Mouse (Mus musculus): ENCODE measurements at regions not wholly inside any gene's neighbourhood (a gene's known extent, or its start where the extent isn't known, plus 50 kb on each side); places are given as distances from the start of the nearest gene placed in this dataset.
A peak's percentile ranks its signal among the peaks of the same experiment; 100 is the strongest.

DNA sequence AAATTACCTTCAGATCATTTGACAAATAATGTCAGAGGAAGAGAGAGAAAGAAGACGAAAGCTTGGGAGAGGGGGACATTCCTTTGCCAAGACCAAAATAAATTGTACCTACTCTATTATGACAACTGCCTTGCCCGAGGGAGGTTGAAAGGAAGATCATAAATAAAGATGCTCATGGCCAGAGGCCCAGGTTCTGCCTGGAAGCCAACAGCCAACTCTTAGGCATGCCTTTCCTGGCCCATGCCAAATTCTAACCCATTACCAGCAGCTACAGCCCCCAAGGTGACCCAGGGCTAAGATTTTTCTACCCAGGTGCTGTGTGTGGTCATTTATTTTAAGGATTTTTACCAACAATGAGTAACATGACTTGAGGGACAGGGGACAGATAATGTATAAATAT, 54.9 kb downstream of the Cbln1 start:
- DNase-seq (ENCODE audit: inconsistent ontology term): no peak

DNA sequence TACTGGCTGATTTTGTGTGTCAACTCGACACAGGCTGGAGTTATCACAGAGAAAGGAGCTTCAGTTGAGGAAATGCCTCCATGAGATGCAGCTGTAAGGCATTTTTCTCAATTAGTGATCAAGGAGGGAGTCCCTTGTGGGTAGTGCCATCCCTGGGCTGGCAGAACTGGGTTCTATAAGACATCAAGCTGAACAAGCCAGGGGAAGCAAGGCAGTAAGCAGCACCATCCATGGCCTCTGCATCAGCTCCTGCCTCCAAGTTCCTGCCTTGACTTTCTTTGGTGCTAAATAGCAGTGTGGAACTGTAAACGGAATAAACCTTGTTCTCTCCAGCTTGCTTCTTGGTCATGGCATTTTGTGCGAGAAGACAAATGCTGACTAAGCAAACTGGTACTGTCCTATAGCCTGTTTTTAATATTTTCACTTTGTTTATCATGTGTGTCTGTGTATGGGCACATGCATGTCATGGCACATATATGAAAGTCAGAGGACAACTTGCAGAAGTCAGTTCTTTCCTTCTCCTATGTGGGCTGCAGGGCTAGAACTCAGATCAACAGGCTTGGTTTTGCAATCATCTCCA, 57.3 kb downstream of the Cbln1 start:
- no peak for DNase-seq (ENCODE audit: inconsistent ontology term)

DNA sequence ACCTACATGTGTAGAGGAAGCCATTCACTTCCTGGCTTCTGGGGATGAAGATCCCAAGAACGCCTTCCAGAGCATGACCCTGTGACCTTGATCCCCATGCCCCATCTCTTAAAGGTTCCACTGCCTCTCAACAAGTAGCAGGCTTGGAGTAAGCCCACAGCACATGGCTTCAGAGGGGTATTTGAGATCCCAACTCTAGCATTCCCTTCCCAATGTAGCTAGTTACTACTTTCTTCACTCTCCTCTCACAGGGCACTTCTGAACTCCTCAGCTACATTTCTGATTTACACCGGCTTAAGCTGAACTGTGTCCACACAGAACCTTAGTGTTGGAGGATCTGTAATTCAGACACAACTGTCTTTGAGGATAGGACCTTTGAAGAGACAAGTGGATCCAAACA, 83.4 kb downstream of the Cbln1 start:
- no peak for DNase-seq (ENCODE audit: inconsistent ontology term)

DNA sequence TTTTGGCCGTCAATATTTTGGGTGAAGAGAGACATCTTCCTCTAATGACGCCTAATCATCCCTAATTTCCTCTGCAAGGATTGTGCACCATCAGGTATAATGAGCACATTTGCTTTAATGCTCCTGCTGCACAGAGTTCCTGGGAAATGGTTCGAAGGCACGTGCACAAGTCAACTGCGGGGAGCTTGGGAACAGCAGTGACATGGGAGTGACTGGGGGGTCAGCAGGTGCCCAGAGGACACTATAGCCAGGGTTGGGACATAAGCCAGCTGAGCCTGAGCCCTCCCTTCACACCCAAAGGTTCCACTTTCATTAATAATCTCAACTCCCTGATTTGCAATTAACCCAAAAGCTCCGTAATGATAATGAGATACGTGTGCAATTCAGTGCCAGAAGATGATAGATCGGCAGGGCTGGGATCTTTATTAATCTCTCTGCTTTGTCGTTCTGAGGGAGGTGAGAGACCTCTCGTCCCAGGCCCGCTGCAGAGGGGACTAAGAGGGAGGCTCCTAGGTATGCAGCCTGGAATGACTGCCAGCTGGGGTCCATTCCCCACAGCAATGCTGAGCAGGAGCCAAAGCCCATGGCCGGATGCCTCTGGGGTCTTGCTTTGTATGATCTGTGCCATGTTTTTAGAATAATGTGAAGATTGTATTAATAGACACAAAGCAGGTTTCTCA, 88.7 kb downstream of the Cbln1 start:
- DNase-seq (ENCODE audit: inconsistent ontology term): no peak

DNA sequence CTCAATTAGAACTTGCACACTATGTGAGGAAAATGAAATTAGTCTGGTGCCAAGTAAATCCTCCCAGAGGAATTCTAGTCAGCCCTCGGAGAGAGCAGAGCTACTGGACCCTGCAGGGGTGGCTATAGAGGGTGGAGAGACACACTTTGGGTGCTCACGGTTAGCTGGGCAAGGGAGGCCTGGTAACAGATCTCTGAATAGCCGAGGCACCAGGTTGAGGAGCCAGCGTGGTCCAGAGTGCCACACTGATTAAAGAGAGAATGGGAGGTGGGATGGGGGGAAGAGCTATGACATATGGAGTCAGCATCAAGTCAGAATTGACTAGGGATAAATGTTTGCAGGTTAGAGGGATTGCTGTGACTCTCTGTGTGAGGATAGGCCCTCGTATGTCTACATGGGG, 90.1 kb downstream of the Cbln1 start:
- DNase-seq (ENCODE audit: inconsistent ontology term): no peak

DNA sequence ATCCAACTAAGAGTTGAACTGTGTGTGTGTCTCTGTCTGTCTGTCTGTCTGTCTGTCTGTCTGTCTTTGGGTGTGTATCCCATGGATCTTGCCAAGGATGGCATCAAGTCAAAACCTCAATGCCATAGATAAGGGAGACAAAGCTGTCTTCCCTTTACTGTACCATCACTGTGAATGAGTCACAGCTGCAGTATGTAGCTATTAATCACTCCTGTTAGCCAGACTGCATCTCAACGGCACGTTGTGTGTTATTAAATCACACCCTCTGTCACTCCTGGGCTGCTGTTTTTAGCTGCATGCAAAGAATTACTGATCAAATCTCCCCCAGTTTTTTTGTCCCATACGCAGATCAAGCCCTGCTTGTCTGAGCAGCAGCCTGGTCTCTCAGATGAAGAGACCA, 91.6 kb downstream of the Cbln1 start:
- DNase-seq (ENCODE audit: inconsistent ontology term): no peak

DNA sequence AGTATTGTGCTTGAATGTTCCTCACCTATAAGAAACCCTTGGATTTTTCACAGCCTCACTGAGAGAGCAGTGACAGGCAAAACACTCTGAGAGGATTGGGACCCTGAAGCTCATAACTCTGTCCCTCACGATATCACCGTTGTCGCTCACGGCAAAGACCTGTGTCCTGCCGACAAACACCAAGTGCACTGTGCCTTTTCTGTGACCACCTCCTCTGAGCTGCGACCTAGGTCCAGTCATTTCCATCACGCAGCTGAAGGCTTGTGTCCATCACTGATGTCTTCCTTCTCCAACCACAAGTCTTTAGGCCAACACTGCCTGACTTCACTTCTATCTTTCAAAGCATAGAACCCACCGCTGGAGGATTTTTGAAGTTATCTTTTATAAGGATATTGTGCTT, 93.1 kb downstream of the Cbln1 start:
- no peak for DNase-seq (ENCODE audit: inconsistent ontology term)

DNA sequence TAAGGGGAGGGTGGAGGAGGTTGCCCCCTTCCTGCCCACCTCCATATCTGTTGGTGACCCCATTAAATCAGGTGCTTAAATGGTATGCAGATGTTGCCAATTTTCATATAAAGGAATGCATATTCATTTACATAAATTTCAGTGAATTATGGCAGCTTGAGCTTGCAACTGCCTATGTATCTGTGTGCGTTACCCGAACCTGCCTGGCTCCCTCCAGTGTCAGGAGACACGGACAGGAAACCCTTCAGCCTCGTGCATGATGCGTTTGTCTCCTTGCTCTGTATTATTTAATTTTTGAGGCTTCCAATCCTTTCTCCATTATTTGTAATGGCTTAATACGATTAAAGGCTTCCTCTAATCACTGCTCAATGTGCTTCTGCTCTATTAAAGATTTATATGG, 98.4 kb downstream of the Cbln1 start:
- DNase-seq (ENCODE audit: inconsistent ontology term): no peak

DNA sequence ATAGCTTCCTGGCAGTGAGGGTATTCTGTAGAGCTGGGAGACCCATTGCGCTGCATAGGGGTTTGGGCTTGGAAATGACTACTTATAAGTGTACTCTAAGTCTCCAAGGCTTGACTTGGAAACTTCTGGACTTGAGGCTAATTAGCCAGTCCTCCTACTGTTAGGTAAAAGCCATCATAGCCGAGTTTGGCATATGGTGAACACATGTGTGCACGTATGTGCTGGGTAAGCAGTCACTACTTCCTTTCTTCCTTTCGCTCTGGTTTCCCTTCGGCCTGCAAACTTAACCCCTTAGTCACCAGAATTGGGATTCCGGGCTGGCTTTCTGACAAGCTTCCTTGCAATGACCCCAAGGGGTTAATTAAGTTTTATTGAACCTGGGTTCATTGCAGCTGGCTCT, 98.9 kb downstream of the Cbln1 start:
- DNase-seq (ENCODE audit: inconsistent ontology term): no peak

DNA sequence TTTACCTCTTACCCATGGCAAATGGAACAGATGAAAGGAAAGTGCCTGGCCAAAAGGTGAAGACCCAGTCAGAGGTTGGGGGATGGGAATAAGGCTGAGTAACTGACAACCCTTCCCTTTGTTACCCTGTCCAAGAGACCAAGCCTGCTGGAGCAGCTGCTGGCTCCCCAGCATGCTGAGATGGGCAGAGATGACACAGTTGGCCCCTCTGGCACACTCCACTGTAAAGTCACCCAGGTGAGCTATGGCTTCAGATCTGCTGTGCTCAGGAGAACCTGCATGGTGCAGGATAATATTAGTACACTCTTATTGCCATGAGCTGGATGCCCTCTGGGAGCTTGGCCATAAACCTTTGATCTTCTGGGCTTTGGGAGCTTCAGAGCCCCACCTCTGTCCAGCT, 100.3 kb downstream of the Cbln1 start:
- DNase-seq (ENCODE audit: inconsistent ontology term): no peak

DNA sequence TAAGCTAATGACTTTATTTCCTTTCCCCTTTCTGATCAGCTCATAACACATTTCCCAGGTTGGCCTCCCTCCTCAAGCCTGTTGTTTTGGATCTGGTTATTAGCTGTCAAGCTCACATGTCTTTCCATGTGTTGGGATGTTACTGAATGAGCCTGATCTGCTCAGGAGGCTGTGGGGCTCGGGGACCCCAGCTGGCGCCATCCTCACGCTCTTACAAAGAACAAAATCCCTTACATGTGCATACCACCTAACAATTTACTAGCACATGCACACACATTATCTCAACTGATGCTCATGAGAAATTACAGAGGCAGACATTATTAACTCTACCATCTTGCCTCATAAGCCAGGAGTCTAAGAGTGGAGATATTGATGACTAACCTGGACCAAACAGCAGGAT, 102.2 kb downstream of the Cbln1 start:
- DNase-seq (ENCODE audit: inconsistent ontology term): no peak

DNA sequence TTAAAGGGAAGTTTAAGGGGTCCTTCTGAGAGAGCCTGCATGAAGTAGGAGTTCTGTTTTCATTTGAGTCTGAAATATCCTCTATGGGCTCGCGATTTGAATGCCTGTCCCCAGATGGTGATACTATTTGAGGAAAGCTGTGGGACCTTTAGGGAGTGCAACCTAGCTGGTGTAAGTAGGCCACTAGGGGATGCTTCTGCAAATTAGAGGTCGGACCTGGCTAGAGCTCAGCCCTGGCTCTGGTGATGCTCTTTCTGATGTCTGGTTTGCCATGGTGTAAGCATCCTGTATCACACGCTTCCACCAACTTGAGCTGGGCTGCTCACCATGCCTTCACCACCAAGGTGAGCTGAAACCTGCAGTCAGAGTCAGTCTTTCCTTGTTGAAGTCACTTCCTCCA, 121.9 kb downstream of the Cbln1 start:
- no peak for DNase-seq (ENCODE audit: inconsistent ontology term)

DNA sequence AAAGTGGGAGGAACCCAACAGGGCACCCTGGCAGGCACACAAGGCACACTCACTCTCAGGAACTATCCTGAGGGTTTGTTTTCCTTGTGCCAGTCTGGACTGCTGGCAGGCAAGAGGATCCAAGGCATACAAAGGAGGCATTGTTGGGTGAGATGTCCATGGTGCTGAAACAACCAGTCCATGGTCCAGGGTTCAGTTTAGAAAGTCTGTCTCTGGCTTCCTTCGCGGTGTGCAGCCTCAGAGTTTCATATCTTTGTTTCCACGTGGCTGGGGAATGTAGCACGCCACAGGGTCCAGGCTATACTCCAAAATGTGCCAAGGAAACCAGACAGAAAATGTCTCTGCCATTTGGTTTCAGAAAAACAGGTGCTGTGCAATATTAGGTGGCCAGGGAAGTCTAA, 122.6 kb downstream of the Cbln1 start:
- DNase-seq (ENCODE audit: inconsistent ontology term): peak; percentile 70

DNA sequence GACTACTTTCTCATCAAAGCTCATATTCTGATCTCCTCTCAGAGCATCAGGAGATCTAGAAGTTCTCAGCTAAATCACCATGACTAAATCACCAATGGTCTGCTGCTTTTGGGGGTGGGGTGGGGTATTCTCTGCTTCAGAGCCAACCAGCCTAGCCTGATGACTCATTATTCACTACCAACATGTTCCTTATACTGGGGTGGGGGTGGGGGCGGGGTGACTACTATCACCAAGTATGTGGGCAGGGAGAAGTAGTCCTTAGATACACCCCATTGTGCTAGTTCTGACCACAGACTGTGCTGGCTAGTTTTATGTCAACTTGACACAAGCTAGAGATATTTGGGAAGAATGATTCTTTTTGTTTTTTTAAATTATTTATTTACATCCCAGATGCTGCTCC, 143.0 kb downstream of the Cbln1 start:
- peak; percentile 56 for DNase-seq (ENCODE audit: inconsistent ontology term)

DNA sequence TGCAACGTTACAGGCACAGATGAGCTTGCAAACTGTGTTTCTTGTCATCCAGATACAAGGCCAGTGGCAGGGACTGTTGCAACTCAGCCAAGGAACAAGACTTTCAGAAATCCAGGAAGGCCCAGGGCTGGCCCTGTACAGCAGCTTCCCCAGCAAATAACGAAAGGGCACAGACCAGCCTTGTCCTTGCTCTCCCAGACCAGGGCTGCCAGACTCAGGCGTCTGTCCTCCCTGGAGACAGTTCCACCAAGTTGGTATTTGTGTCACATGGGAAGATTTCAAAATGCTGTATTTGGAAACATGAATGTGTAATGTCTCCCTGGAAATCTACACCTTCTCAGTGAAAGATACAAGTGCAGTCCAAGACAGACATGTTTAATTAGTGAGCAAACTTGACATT, 157.8 kb downstream of the Cbln1 start:
- DNase-seq (ENCODE audit: inconsistent ontology term): no peak

DNA sequence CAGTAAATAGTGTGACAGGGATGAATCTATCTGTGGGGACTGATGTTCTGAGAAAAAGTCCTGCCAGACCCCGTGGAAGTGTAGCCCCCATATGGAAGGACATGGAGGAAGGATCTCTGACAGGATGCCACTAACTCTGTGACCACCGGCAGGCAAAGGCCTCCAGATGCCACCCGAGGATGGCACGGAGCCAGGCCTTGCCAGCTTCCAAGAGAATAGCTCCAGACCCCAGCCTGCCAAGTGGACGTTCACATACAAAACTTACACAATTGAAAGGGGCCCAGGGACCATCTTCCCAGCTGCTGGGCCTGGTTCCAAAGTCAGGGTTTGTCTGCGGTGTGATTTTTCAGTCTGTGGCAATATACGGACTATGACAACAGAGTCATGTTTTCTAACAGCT, 161.1 kb downstream of the Cbln1 start:
- peak; percentile 42 for DNase-seq (ENCODE audit: inconsistent ontology term)

DNA sequence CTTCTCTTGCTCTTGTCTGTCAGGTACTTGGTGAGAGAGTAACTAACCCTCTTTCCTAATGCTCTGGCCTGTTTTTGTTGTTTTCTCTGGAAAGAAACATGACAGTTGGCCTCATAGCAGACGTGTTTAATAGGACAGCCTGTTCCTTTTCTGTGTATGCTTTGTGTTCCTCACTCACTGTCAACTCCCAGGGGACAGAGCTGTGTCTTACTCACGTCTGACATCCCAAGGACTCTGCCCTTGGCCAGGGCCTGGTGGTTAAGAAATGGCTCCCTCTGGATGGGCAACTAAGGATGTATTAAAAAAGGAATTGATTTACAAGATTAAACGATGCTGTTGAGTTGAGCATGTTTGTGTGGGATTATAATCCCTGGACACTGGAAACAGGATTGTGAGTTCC, 164.1 kb downstream of the Cbln1 start:
- no peak for DNase-seq (ENCODE audit: inconsistent ontology term)

DNA sequence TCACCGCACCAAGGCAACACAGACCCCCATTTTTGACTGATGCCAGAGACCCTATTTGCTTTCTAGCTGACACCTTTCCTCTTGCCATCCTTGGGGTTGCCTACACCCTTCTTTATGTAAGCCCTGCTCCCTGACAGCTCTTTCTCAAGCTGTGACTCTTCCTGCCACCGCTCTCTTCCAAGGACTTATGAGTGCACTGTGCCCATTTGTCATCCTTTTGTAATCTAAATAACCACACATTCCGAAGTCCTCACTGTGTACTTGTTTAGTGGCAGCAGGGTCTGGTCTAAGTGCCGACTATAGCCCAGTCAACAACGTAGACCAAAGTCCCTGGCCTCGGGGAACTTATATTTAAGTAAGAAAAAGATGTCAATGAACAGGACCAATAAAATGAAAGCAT, 167.4 kb downstream of the Cbln1 start:
- DNase-seq (ENCODE audit: inconsistent ontology term): no peak

DNA sequence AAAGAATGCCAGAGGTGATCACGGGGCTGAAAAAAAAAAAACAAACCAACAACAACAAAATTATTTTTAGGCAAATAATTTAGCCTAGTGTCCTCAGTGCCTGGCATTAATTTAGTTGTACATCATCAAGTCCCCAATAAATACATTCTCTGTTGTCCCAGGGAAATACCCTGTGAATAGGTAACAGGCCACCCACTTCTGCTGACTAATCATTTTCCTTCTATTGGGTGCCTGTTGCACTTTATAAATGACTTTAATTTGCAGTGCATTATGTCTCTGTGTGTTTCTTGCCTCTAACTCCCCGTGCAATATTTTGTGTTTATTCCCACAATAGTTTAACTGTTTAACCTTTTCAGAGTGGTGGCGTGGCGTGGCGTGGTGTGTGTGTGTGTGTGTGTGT, 168.9 kb downstream of the Cbln1 start:
- no peak for DNase-seq (ENCODE audit: inconsistent ontology term)

DNA sequence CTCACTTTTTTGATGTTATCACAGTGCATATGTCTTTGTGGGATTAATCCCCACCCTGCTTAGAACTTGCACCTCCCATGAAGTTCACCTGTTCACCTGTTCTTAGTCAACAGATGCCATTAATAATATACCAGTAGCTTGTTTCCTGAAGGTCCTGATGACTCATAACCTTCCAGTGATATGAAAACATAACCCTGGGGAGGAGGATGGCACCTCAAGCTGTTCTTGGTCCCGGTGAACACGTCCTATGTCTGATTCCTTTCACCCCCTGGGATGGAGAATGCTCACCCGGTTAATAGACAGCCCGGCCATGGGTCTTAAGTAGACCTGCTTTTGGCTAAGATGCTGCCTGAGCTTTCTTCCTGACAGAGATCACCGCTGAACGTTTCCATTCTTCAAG, 174.6 kb downstream of the Cbln1 start:
- DNase-seq (ENCODE audit: inconsistent ontology term): no peak

DNA sequence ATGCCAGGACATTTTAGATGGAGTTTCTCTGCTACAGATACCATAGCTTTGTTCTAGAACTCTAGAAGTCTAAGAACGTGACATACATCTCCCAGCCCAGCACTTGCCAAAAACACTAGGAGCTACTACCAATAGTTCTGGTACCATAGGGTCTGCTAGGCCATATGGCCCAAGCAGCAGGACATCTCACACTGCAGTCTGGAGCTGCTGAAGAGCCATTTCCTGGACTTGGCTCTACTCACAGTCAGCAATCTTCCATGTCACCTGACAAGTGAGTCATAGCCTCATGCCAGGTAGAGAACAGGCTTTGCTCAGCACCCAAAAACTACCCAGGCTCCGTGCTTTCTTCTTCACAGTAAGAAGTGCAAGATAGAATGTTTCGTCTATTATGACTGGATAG, 175.1 kb downstream of the Cbln1 start:
- no peak for DNase-seq (ENCODE audit: inconsistent ontology term)

DNA sequence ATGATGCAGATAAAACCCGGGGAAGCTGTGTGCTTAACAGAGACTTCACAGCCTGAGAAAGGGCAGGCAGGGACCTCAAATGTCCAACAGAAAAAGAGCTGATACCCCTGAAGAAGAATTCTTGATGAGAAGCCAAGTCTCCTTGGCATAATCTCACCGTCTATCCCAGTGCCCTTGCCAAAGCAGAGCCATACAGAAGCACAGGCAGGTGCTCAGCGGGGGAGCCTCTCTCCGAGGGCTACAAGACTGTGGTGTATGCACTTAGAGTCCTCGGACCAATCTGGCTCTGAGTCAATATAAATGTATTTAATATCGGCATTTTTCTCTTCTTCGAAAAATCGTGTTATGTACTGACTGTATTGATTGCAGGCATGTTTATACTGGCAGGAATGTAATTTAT, 186.3 kb downstream of the Cbln1 start:
- DNase-seq (ENCODE audit: inconsistent ontology term): no peak

DNA sequence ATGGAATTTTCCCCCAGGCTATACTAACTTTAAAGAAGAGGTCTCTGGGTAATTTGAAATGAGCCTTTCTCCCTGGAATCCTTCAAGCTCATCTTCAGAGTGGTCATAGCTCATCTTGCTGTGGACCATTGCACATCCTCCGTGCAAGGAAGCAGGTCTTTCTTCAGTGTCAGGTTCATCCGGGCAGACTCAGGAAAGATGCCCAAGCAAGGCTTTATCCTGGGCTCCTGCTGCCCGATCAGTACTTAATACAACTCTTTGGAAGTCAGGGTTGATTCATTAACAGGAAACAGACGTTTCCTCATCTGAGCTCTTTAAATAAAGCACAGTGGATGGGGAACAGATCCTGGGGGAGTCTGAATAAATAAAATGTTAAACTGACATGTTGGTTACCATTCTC, 188.1 kb downstream of the Cbln1 start:
- DNase-seq (ENCODE audit: inconsistent ontology term): no peak

DNA sequence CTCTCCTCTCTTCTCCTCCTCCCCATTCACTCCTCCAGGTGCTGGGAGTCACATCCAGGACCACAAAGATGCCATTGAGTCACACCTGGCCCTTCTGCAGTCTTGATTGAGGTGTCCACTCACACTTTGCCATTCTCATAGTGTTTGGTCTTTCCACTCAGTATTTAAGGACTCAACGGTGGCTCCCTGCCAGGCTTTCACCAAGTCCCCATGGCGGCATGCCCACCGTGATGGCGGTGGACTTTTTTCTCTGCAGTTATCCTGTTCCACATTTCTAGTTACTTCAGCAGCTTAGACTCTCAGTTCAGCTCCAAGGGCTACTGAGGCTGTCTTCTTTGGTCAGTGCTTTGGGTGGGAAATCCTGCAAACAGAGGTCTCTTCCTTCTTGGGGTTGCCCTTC, 189.9 kb downstream of the Cbln1 start:
- no peak for DNase-seq (ENCODE audit: inconsistent ontology term)
